10 mouse cellular contexts compared by ENCODE assay signal in the genomic region with DNA sequence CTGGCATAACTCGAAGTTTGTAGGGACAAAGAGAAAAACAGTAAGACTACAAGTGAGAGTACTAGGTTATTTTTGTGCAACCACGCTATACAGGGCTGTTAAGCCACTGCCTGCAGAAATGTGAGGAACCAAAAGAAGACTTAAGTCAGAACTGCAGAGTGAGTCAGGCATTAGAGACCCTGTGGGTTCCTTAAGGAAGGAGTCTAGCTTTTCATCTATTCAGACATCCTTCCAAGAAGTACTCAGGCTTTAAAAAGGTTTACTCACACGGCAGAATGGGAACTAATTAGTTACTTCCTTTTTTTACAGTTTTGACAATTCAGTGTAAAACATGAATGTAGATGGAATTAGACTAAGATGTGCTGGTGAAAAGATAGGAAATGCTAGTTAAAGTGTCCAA. TPM values are rescaled to one million over a fixed set of nuclear protein-coding genes. Genes with fewer than 3 reads are reported as not detected.
DNase-seq lines count a peak whose midpoint lies in the region; ATAC-seq and TF ChIP-seq lines count a peak whose summit lies in the region.
"Had no signal": no experiment of that assay in that cellular context is flagged by ENCODE, and none has a peak within 500 bp of the region (broad histone marks: within the 10 kb centered on the region; RNA-seq: fewer than 3 reads in every experiment).

No protein-coding gene starts in this region.

- intact Hi-C loops in heart, adult 2 months (cut with DNase I) = no loop called here

- TF ChIP-seq POLR2A in heart, adult 2 months (IDR thresholded peaks at IDR 0.05; ENCODE audit: insufficient read depth, low read depth, low read length) = no peak
- TF ChIP-seq POLR2A in brain, embryonic 14.5 days (IDR thresholded peaks at IDR 0.05; ENCODE audit: borderline replicate concordance, extremely low read depth, insufficient read depth, insufficient read length, poor library complexity, severe bottlenecking) = no peak

- no peaks in the 10 kb centered on the region for H3K27me3 ChIP-seq in heart, embryonic 11.5 days (ENCODE audit: control insufficient read depth, insufficient read depth, low read length)
- no peaks in the 10 kb centered on the region for H3K27me3 ChIP-seq in heart, adult 2 months (ENCODE audit: control insufficient read depth, insufficient read depth, low read length)
- no peaks in the 10 kb centered on the region for H3K27me3 ChIP-seq in hindbrain, postnatal 0 days (ENCODE audit: insufficient read depth, low read length)
- H3K27me3 ChIP-seq in midbrain, embryonic 14.5 days (ENCODE audit: control insufficient read depth, insufficient read depth, low read length) = no peaks in the 10 kb centered on the region

- no peak for DNase-seq in heart, adult 2 months
- DNase-seq in brain, embryonic 14.5 days (ENCODE audit: low read depth) = peak; percentile 10
- no peak for DNase-seq in hindbrain, postnatal 0 days (ENCODE audit: low spot score)
- DNase-seq in midbrain, embryonic 14.5 days = no peak
- no peak for DNase-seq in T-cell, adult 2 months (ENCODE audit: low spot score)
- no peak for DNase-seq in spleen, adult 18-20 months
- no peak for DNase-seq in right cerebral cortex, postnatal 14 days
- DNase-seq: kidney, adult 18-20 months had no signal

- no peaks in the 10 kb centered on the region for H3K36me3 ChIP-seq in heart, embryonic 11.5 days (ENCODE audit: control insufficient read depth, insufficient read depth, low read length)
- H3K36me3 ChIP-seq in heart, adult 2 months (ENCODE audit: control insufficient read depth, insufficient read depth, low read length) = peaks cover 4% of the 10 kb centered on the region
- no peaks in the 10 kb centered on the region for H3K36me3 ChIP-seq in hindbrain, postnatal 0 days (ENCODE audit: insufficient read depth, low read length)
- H3K36me3 ChIP-seq in midbrain, embryonic 14.5 days (ENCODE audit: control insufficient read depth, insufficient read depth, low read length) = 0 out of 2 replicates have a peak, but pooled peaks cover 5% of the 10 kb centered on the region

- peak overlapping the region; percentile 100 for H3K4me3 ChIP-seq in heart, embryonic 11.5 days (ENCODE audit: low read depth, low read length)
- H3K4me3 ChIP-seq in heart, adult 2 months = no peak overlapping the region
- peak overlapping the region; percentile 95 for H3K4me3 ChIP-seq in hindbrain, postnatal 0 days (ENCODE audit: low read length)
- peak overlapping the region; percentile 99 for H3K4me3 ChIP-seq in midbrain, embryonic 14.5 days (replicated peaks; ENCODE audit: low read depth, low read length)

- peaks cover 35% of the 10 kb centered on the region for H3K4me1 ChIP-seq in heart, embryonic 11.5 days (ENCODE audit: control insufficient read depth, insufficient read depth, low read length)
- peaks cover 2% of the 10 kb centered on the region; the same call in 1 of the 2 replicates for H3K4me1 ChIP-seq in heart, adult 2 months (ENCODE audit: control insufficient read depth, insufficient read depth, low read length)
- H3K4me1 ChIP-seq in hindbrain, postnatal 0 days (ENCODE audit: insufficient read depth, low read length) = peaks cover 18% of the 10 kb centered on the region
- peaks cover 53% of the 10 kb centered on the region for H3K4me1 ChIP-seq in midbrain, embryonic 14.5 days (ENCODE audit: control insufficient read depth, insufficient read depth, low read length)

- H3K9ac ChIP-seq in heart, embryonic 11.5 days (ENCODE audit: low read depth, low read length) = 0 out of 2 replicates have a peak overlapping the region, but pooled peaks have one; percentile 40
- no peak overlapping the region for H3K9ac ChIP-seq in heart, adult 2 months (ENCODE audit: low read depth, low read length)
- no peak overlapping the region for H3K9ac ChIP-seq in hindbrain, postnatal 0 days (replicated peaks; ENCODE audit: low read length)
- H3K9ac ChIP-seq in midbrain, embryonic 14.5 days (replicated peaks; ENCODE audit: low read length) = peak overlapping the region; percentile 20; the same call in 1 of the 2 replicates

- TF ChIP-seq CTCF in heart, adult 2 months (IDR thresholded peaks at IDR 0.05) = no peak
- TF ChIP-seq CTCF in brain, embryonic 14.5 days (IDR thresholded peaks at IDR 0.05; ENCODE audit: borderline replicate concordance, extremely low read depth, insufficient read depth, insufficient read length) = no peak
- TF ChIP-seq CTCF in hindbrain, postnatal 0 days (IDR thresholded peaks at IDR 0.05; ENCODE audit: low read depth) = no peak

- ATAC-seq in heart, embryonic 11.5 days (replicated peaks; ENCODE audit: insufficient number of reproducible peaks, low FRiP score, low TSS enrichment) = no peak
- ATAC-seq in hindbrain, postnatal 0 days = no peak
- ATAC-seq in midbrain, embryonic 14.5 days (ENCODE audit: low FRiP score, low TSS enrichment) = no peak
- ATAC-seq: CD4-positive, CD25-positive, alpha-beta regulatory T cell, adult 4 months had no signal

- H3K9me3 ChIP-seq in heart, embryonic 11.5 days (replicated peaks; ENCODE audit: control insufficient read depth, low read length) = no peaks in the 10 kb centered on the region
- H3K9me3 ChIP-seq in hindbrain, postnatal 0 days (ENCODE audit: low read length) = no peaks in the 10 kb centered on the region
- no peaks in the 10 kb centered on the region for H3K9me3 ChIP-seq in midbrain, embryonic 14.5 days (ENCODE audit: control insufficient read depth, low read length)

- no peak overlapping the region for H3K27ac ChIP-seq in heart, embryonic 11.5 days (ENCODE audit: low read depth, low read length)
- H3K27ac ChIP-seq in heart, adult 2 months = no peak overlapping the region
- no peak overlapping the region for H3K27ac ChIP-seq in hindbrain, postnatal 0 days
- H3K27ac ChIP-seq in midbrain, embryonic 14.5 days (replicated peaks; ENCODE audit: low read depth, low read length) = no peak overlapping the region

- H3K4me2 ChIP-seq in heart, embryonic 11.5 days = peak overlapping the region; percentile 93
- H3K4me2 ChIP-seq in hindbrain, postnatal 0 days (ENCODE audit: low read depth, low read length) = peak overlapping the region; percentile 73
- H3K4me2 ChIP-seq in midbrain, embryonic 14.5 days (ENCODE audit: low read length) = peak overlapping the region; percentile 85

- peaks cover 2% of the 10 kb centered on the region; the same call in 1 of the 2 replicates for H3K79me2 ChIP-seq in heart, adult 2 months (replicated peaks; ENCODE audit: control insufficient read depth, insufficient read depth, low read length)

- TF ChIP-seq EP300 in heart, adult 2 months (IDR thresholded peaks at IDR 0.05; ENCODE audit: insufficient read depth, low read depth, low read length) = no peak

- WGBS in heart, embryonic 11.5 days (ENCODE audit: insufficient replicate concordance) = 49% methylated on average over 3 of the region's 3 CpGs
- WGBS in heart, adult 2 months = 41% methylated on average over 3 of the region's 3 CpGs
- 18% methylated on average over 3 of the region's 3 CpGs for WGBS in hindbrain, postnatal 0 days
- 23% methylated on average over 3 of the region's 3 CpGs for WGBS in midbrain, embryonic 14.5 days

RNA-seq across cellular contexts. Expression of gene Nsd2, which starts 1.9 kb away (rescaled TPM):
- polyA plus RNA-seq in heart, embryonic 11.5 days (2014; fragmentation: Nextera tagmentation; extraction: Ambion mirVana) = 46.8 and 48.7 TPM in 2 replicates
- 10 to 100 TPM; 25.8 to 27.6 TPM for total RNA-seq in heart, adult 2 months (2021)
- polyA plus RNA-seq in heart, adult 2 months (2012; rRNA removed) = 3.0 and 5.7 TPM in 2 replicates
- polyA plus RNA-seq in brain, embryonic 14.5 days (2012; rRNA removed) = 99.6 and 118 TPM in 2 replicates
- total RNA-seq in hindbrain, postnatal 0 days (2014; rRNA removed) = 76.2 and 81.1 TPM in 2 replicates
- 64.0 and 69.4 TPM in 2 replicates for polyA plus RNA-seq in hindbrain, postnatal 0 days (2015; fragmentation: Nextera tagmentation; extraction: Ambion mirVana)
- 91.3 and 119 TPM in 2 replicates for polyA plus RNA-seq in midbrain, embryonic 14.5 days (2014; fragmentation: Nextera tagmentation; extraction: Ambion mirVana)

RNA-seq across cellular contexts. Expression of gene Letm1, which starts 39.8 kb away (rescaled TPM):
- 40.3 and 44.5 TPM in 2 replicates for polyA plus RNA-seq in heart, embryonic 11.5 days (2014; fragmentation: Nextera tagmentation; extraction: Ambion mirVana)
- total RNA-seq in heart, adult 2 months (2021) = 100 to 1,000 TPM; 140 to 148 TPM
- polyA plus RNA-seq in heart, adult 2 months (2012; rRNA removed) = 60.2 and 82.8 TPM in 2 replicates
- polyA plus RNA-seq in brain, embryonic 14.5 days (2012; rRNA removed) = 43.2 and 54.3 TPM in 2 replicates
- 59.9 and 67.0 TPM in 2 replicates for total RNA-seq in hindbrain, postnatal 0 days (2014; rRNA removed)
- polyA plus RNA-seq in hindbrain, postnatal 0 days (2015; fragmentation: Nextera tagmentation; extraction: Ambion mirVana) = 71.7 and 83.9 TPM in 2 replicates
- 64.4 and 70.3 TPM in 2 replicates for polyA plus RNA-seq in midbrain, embryonic 14.5 days (2014; fragmentation: Nextera tagmentation; extraction: Ambion mirVana)

Comparison
In these comparisons a context has a peak if more than half of its experiments do, and no peak if none do; other contexts are left out.
1. H3K9ac ChIP-seq: peak in heart, embryonic 11.5 days (single experiment) and midbrain, embryonic 14.5 days (single experiment); none in heart, adult 2 months (single experiment) and hindbrain, postnatal 0 days (single experiment).
2. Peak in every context shown above with its lines, with median percentiles within 50 percentile points of each other: H3K4me2 ChIP-seq.